Mouse (Mus musculus): Measurements from ENCODE around the gene Brd1. TPM values are rescaled to one million over a fixed set of nuclear protein-coding genes. Genes with fewer than 3 reads are reported as not detected.
"Not testable (repeated sequence)": the region's sequence is repeated elsewhere in the genome, so short reads cannot be mapped to it uniquely, and the experiment has no call there.

Brd1 gene
- polyA plus RNA-seq, 2 experiments: 5.5 to 6.1 TPM

DNA sequence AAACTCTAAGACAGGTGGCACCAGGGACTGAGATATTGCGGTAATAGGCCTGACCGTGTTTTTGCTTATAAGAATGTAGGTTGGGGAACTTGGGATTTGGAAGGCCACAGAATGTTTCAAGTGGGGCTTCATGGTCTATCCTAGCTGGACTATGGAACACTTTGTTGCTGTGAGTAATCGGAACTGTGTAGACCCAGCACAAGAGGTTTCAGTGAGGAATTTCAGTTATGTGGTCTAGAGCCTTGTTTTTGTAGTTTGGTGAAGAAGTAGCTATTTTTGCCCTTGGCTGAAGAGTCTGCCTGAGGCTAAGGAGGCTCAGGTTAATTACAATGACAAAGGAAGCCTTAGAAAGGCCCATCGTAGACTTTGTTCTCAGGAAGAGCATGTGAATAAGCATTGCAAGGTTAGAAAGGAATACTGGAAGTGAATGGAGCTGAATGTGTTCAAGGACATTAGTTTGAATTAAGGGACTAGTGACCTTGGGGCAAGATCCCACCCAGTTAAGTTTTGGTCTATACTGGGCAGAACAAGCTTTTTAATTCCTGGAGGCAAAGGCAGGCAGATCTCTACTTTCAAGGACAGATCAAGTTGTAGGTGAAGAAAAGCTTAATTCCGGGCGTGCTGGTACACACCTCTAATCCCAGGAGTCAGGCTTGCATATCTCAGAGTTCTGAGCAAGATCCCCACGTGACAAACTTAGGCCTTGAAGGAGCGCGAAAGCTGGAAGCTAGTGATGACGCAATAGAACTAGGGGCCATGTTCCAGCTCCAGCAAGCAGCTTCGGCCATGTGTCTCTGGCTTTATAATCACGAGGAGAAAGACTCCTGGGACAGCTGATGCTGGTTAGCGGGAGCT, 25.1 kb downstream of the Brd1 start:
- Histone ChIP-seq H3K9me3 (ENCODE audit: control insufficient read depth, low read length) (no peaks in the 10 kb centered on the region), H3K27ac (no peak overlapping the region), H3K36me3 (replicated peaks; ENCODE audit: control insufficient read depth, insufficient read depth, low read depth) (peaks cover 82% of the 10 kb centered on the region), H3K4me2 (ENCODE audit: low read depth) (no peak overlapping the region), H3K4me3 (ENCODE audit: insufficient read depth in 1 of 2, low read depth in 2 of 2, low read length in 2 of 2) (no peak overlapping the region), H3K27me3 (ENCODE audit: control insufficient read depth, insufficient read depth, low read length) (no peaks in the 10 kb centered on the region), H3K9ac (replicated peaks) (no peak overlapping the region), H3K4me1 (replicated peaks; ENCODE audit: control insufficient read depth in 2 of 2, insufficient read depth in 2 of 2, low read length in 1 of 2) (no peaks in the 10 kb centered on the region)
- DNase-seq (ENCODE audit: low read depth in 3 of 3, low spot score in 3 of 3) (no peak), ATAC-seq (ENCODE audit: insufficient read depth) (no peak)
- 88% methylated on average over 13 of the region's 13 CpGs for WGBS (ENCODE audit: insufficient replicate concordance)
- TF ChIP-seq EP300 (IDR thresholded peaks at IDR 0.05; ENCODE audit: low read depth): no peak
- TF ChIP-seq CTCF (IDR thresholded peaks at IDR 0.05; ENCODE audit: low read depth): no peak

DNA sequence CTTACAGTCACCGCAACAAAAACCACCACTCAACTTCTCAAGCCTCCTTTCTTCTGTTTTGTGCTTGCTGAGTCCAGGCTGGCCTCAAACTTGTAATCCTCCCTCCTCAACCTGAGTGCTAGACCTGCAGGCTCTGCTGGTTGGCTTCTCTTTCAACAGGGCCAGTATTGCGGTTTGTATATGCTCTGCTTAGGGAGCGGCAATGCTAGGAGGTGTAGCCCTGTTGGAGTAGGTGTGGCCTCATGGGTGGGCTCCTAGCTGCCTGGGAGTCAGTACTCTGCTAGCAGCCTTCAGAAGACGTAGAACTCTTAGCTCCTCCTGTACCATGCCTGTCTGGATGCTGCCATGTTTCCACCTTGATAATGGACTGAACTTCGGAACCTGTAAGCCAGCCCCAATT, 25.8 kb downstream of the Brd1 start:
- H3K27me3 ChIP-seq (ENCODE audit: control insufficient read depth, insufficient read depth, low read length): no peaks in the 10 kb centered on the region
- H3K4me2 ChIP-seq (ENCODE audit: low read depth): no peak overlapping the region
- WGBS (ENCODE audit: insufficient replicate concordance): 82% methylated on average over 5 of the region's 5 CpGs
- no peak for DNase-seq (ENCODE audit: low read depth in 3 of 3, low spot score in 3 of 3)
- TF ChIP-seq CTCF (IDR thresholded peaks at IDR 0.05; ENCODE audit: low read depth) (no peak), EP300 (IDR thresholded peaks at IDR 0.05; ENCODE audit: low read depth) (no peak)
- no peaks in the 10 kb centered on the region for H3K4me1 ChIP-seq (replicated peaks; ENCODE audit: control insufficient read depth in 2 of 2, insufficient read depth in 2 of 2, low read length in 1 of 2)
- H3K36me3 ChIP-seq (replicated peaks; ENCODE audit: control insufficient read depth, insufficient read depth, low read depth): peaks cover 84% of the 10 kb centered on the region
- H3K4me3 ChIP-seq (ENCODE audit: insufficient read depth in 1 of 2, low read depth in 2 of 2, low read length in 2 of 2): no peak overlapping the region
- no peaks in the 10 kb centered on the region for H3K9me3 ChIP-seq (ENCODE audit: control insufficient read depth, low read length)
- no peak for ATAC-seq (ENCODE audit: insufficient read depth)
- no peak overlapping the region for H3K27ac ChIP-seq
- H3K9ac ChIP-seq (replicated peaks): no peak overlapping the region

GRCm38 (mm10) chr15:88706987-88707386, 27.0 kb downstream of the Brd1 start:
- 80% methylated on average over 13 of the region's 13 CpGs for WGBS (ENCODE audit: insufficient replicate concordance)
- H3K4me2 ChIP-seq (ENCODE audit: low read depth); H3K27ac ChIP-seq; H3K4me1 ChIP-seq (replicated peaks; ENCODE audit: control insufficient read depth in 2 of 2, insufficient read depth in 2 of 2, low read length in 1 of 2); H3K27me3 ChIP-seq (ENCODE audit: control insufficient read depth, insufficient read depth, low read length); H3K9ac ChIP-seq (replicated peaks); ATAC-seq (ENCODE audit: insufficient read depth); H3K4me3 ChIP-seq (ENCODE audit: insufficient read depth in 1 of 2, low read depth in 2 of 2, low read length in 2 of 2); DNase-seq (ENCODE audit: low read depth in 3 of 3, low spot score in 3 of 3); H3K9me3 ChIP-seq (ENCODE audit: control insufficient read depth, low read length): not testable (repeated sequence)
- peaks cover 81% of the 10 kb centered on the region for H3K36me3 ChIP-seq (replicated peaks; ENCODE audit: control insufficient read depth, insufficient read depth, low read depth)

DNA sequence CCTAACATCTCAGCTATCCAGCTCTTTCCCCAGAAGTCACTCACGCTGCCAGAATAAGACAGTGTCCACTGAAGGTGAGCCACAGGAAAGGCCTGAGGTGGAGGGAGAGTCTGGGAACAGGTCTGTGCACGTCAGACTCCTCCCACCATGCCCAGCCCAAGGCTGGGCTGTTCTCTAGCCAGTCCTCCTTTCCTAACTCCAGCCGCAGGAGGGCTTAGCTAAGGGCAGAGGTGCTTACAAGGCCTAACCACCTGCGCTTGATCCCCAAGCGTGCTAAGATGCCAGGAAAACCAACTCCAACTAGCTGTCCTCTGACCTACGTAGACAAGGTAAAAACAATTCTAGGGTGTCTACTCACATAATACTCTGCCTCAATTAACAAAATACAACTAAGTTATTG, 27.7 kb downstream of the Brd1 start:
- Histone ChIP-seq H3K9ac (replicated peaks) (no peak overlapping the region), H3K4me3 (ENCODE audit: insufficient read depth in 1 of 2, low read depth in 2 of 2, low read length in 2 of 2) (no peak overlapping the region), H3K9me3 (ENCODE audit: control insufficient read depth, low read length) (no peaks in the 10 kb centered on the region), H3K4me1 (replicated peaks; ENCODE audit: control insufficient read depth in 2 of 2, insufficient read depth in 2 of 2, low read length in 1 of 2) (no peaks in the 10 kb centered on the region), H3K4me2 (ENCODE audit: low read depth) (no peak overlapping the region), H3K36me3 (replicated peaks; ENCODE audit: control insufficient read depth, insufficient read depth, low read depth) (peaks cover 80% of the 10 kb centered on the region), H3K27me3 (ENCODE audit: control insufficient read depth, insufficient read depth, low read length) (no peaks in the 10 kb centered on the region), H3K27ac (no peak overlapping the region)
- DNase-seq (ENCODE audit: low read depth in 3 of 3, low spot score in 3 of 3) (no peak), ATAC-seq (ENCODE audit: insufficient read depth) (no peak)
- 85% methylated on average over 6 of the region's 6 CpGs for WGBS (ENCODE audit: insufficient replicate concordance)
- TF ChIP-seq EP300 (IDR thresholded peaks at IDR 0.05; ENCODE audit: low read depth) (no peak), CTCF (IDR thresholded peaks at IDR 0.05; ENCODE audit: low read depth) (no peak)

DNA sequence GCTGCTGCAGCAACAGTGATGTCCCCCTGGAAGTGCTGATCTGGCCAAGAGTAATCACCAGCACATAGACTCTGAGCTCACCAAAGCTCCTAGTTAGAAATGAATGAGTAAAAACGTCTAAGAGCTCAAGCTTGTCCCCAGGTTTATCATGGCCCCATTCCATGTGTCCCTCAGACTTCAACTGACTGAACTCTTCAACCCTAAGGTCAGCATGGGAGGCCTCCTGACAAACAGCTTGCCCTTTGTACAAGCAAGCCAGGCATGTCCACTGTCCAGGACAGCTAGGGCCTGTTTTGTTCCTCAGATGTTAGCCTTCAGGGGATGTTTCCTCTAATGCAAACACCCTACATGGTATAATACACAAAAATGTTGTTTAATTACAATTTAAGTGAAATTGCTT, 29.7 kb downstream of the Brd1 start:
- H3K36me3 ChIP-seq (replicated peaks; ENCODE audit: control insufficient read depth, insufficient read depth, low read depth): peaks cover 71% of the 10 kb centered on the region
- 40% methylated on average over 1 of the region's 1 CpGs for WGBS (ENCODE audit: insufficient replicate concordance)
- no peaks in the 10 kb centered on the region for H3K4me1 ChIP-seq (replicated peaks; ENCODE audit: control insufficient read depth in 2 of 2, insufficient read depth in 2 of 2, low read length in 1 of 2)
- no peak for TF ChIP-seq EP300 (IDR thresholded peaks at IDR 0.05; ENCODE audit: low read depth)
- TF ChIP-seq CTCF (IDR thresholded peaks at IDR 0.05; ENCODE audit: low read depth): no peak
- H3K9me3 ChIP-seq (ENCODE audit: control insufficient read depth, low read length): no peaks in the 10 kb centered on the region
- H3K4me3 ChIP-seq (ENCODE audit: insufficient read depth in 1 of 2, low read depth in 2 of 2, low read length in 2 of 2): no peak overlapping the region
- ATAC-seq (ENCODE audit: insufficient read depth) (no peak), DNase-seq (ENCODE audit: low read depth in 3 of 3, low spot score in 3 of 3) (no peak)
- H3K4me2 ChIP-seq (ENCODE audit: low read depth): no peak overlapping the region
- no peaks in the 10 kb centered on the region for H3K27me3 ChIP-seq (ENCODE audit: control insufficient read depth, insufficient read depth, low read length)
- H3K9ac ChIP-seq (replicated peaks): no peak overlapping the region
- no peak overlapping the region for H3K27ac ChIP-seq
